Mouse (Mus musculus): Measurements from ENCODE around the gene Arrdc2.

The Arrdc2 gene

DNA sequence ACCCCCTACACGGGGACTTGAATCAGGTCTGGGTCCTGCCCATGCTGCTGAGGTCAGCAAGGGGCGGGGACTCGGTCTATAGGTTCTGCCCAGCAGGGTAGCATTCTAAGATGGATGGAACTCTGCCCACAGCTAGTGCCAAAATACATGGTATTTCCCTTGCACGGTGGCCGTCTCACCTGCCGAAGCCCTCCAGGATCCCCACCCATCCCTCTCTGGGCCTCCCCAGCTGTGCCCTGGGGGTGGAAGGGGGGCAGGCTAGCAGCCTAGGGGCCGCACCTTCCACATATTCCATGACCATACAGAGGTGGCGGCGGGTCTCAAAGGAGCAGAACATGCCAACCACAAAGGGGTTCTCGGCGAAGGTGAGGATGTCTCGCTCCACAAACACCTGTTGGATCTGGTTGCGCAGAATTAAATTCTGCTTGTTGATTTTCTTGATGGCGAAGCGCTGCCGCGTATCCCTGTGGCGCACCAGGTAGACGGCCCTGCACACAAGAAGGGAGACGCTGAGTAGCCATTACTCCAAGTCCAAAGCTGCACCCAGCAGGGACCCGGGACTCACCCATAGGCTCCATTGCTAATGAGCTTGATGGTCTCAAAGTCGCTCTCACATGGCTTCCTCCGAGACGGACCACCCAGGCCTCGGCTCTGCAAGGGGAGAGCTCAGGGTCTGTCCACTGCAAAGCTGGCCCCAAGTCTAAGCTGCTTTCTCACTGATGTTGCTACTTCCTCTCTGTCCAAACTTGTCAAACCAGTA lies 53.0 kb downstream of the Arrdc2 start:
- no peak for DNase-seq
